Mouse (Mus musculus): ENCODE measurements around the gene Dnajc22. TPM values are rescaled to one million over a fixed set of nuclear protein-coding genes. Genes with fewer than 3 reads are reported as not detected.

Gene Dnajc22
- total and polyA plus RNA-seq, 3 experiments = 0.16 TPM; not detected in 2

GRCm38 (mm10) chr15:99120814-99121213 is 27.8 kb downstream of the Dnajc22 start:
- Histone ChIP-seq H3K4me3 (ENCODE audit: low read depth, low read length) (no peak overlapping the region), H3K27me3 (ENCODE audit: insufficient read depth, low read length) (peaks cover 3% of the 10 kb centered on the region; the same call in 1 of the 2 replicates), H3K9me3 (replicated peaks) (peaks cover 1% of the 10 kb centered on the region), H3K4me1 (ENCODE audit: insufficient read depth, low read depth, low read length) (no peaks in the 10 kb centered on the region), H3K36me3 (replicated peaks) (no peaks in the 10 kb centered on the region)
- TF ChIP-seq POLR2AphosphoS5 (IDR thresholded peaks at IDR 0.05; ENCODE audit: insufficient replicate concordance, low read depth, low read length) = no peak
- TF ChIP-seq CTCF (IDR thresholded peaks at IDR 0.05; ENCODE audit: low read depth, low read length) = no peak
- no peak for TF ChIP-seq GATA1 (IDR thresholded peaks at IDR 0.05; ENCODE audit: borderline replicate concordance, low read length)
- TF ChIP-seq GATA2 (IDR thresholded peaks at IDR 0.05; ENCODE audit: borderline replicate concordance, low read depth, low read length) = no peak
- TF ChIP-seq TAL1 (conservative IDR thresholded peaks at IDR 0.05; ENCODE audit: low read depth, low read length) = no peak
- ATAC-seq (ENCODE audit: extremely low read depth, insufficient number of reproducible peaks, low FRiP score, poor library complexity, severe bottlenecking) (no peak), DNase-seq (ENCODE audit: low spot score) (no peak)

DNA sequence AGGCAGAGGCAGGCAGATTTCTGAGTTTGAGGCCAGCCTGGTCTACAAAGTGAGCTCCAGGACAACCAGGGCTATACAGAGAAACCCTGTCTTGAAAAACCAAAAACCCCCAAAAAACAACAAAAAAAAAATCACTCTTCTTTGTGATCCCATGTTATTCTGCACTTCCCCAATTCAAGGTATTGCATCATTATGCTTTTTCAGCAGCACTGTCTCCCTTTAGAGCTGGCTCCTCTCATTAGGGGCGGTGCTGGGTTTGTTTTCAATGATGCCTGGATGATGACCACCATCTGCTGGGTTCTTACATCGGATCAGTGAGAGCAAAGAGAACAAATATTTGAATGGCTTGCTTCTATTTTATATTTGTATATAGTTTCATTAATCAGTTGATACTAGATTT is 29.7 kb downstream of the Dnajc22 start:
- Histone ChIP-seq H3K9me3 (replicated peaks) (peaks cover 6% of the 10 kb centered on the region), H3K4me1 (ENCODE audit: insufficient read depth, low read depth, low read length) (no peaks in the 10 kb centered on the region), H3K27me3 (ENCODE audit: insufficient read depth, low read length) (peaks cover 6% of the 10 kb centered on the region; the same call in 1 of the 2 replicates), H3K36me3 (replicated peaks) (no peaks in the 10 kb centered on the region), H3K4me3 (ENCODE audit: low read depth, low read length) (no peak overlapping the region)
- DNase-seq (ENCODE audit: low spot score) = no peak
- no peak for TF ChIP-seq CTCF (IDR thresholded peaks at IDR 0.05; ENCODE audit: low read depth, low read length)
- no peak for TF ChIP-seq POLR2AphosphoS5 (IDR thresholded peaks at IDR 0.05; ENCODE audit: insufficient replicate concordance, low read depth, low read length)
- no peak for TF ChIP-seq TAL1 (conservative IDR thresholded peaks at IDR 0.05; ENCODE audit: low read depth, low read length)
- TF ChIP-seq GATA1 (IDR thresholded peaks at IDR 0.05; ENCODE audit: borderline replicate concordance, low read length) = no peak
- no peak for TF ChIP-seq GATA2 (IDR thresholded peaks at IDR 0.05; ENCODE audit: borderline replicate concordance, low read depth, low read length)
- no peak for ATAC-seq (ENCODE audit: extremely low read depth, insufficient number of reproducible peaks, low FRiP score, poor library complexity, severe bottlenecking)

GRCm38 (mm10) chr15:99125711-99126080 is 32.7 kb downstream of the Dnajc22 start, which contains the start of gene Spats2:
Gene Spats2 (plus strand): TSS chr15:99125916.
- no peak for TF ChIP-seq GATA2 (IDR thresholded peaks at IDR 0.05; ENCODE audit: borderline replicate concordance, low read depth, low read length)
- TF ChIP-seq GATA1 (IDR thresholded peaks at IDR 0.05; ENCODE audit: borderline replicate concordance, low read length) = no peak
- no peak for TF ChIP-seq CTCF (IDR thresholded peaks at IDR 0.05; ENCODE audit: low read depth, low read length)
- TF ChIP-seq POLR2AphosphoS5 (IDR thresholded peaks at IDR 0.05; ENCODE audit: insufficient replicate concordance, low read depth, low read length) = no peak
- no peak for TF ChIP-seq TAL1 (conservative IDR thresholded peaks at IDR 0.05; ENCODE audit: low read depth, low read length)
- Histone ChIP-seq H3K27me3 (ENCODE audit: insufficient read depth, low read length) (peaks cover 8% of the 10 kb centered on the region; the same call in 1 of the 2 replicates), H3K9me3 (replicated peaks) (peaks cover 6% of the 10 kb centered on the region), H3K4me1 (ENCODE audit: insufficient read depth, low read depth, low read length) (no peaks in the 10 kb centered on the region), H3K4me3 (ENCODE audit: low read depth, low read length) (no peak within 1 kb of the TSS), H3K36me3 (replicated peaks) (no peaks in the 10 kb centered on the region)
- ATAC-seq (ENCODE audit: extremely low read depth, insufficient number of reproducible peaks, low FRiP score, poor library complexity, severe bottlenecking) (no peak), DNase-seq (ENCODE audit: low spot score) (no peak)

GRCm38 (mm10) chr15:99126081-99126815 is 33.3 kb downstream of the Dnajc22 start:
- Histone ChIP-seq H3K4me1 (ENCODE audit: insufficient read depth, low read depth, low read length) (no peaks in the 10 kb centered on the region), H3K9me3 (replicated peaks) (peaks cover 6% of the 10 kb centered on the region), H3K4me3 (ENCODE audit: low read depth, low read length) (no peak overlapping the region), H3K36me3 (replicated peaks) (no peaks in the 10 kb centered on the region), H3K27me3 (ENCODE audit: insufficient read depth, low read length) (peaks cover 8% of the 10 kb centered on the region; the same call in 1 of the 2 replicates)
- TF ChIP-seq GATA2 (IDR thresholded peaks at IDR 0.05; ENCODE audit: borderline replicate concordance, low read depth, low read length) (no peak), TAL1 (conservative IDR thresholded peaks at IDR 0.05; ENCODE audit: low read depth, low read length) (no peak), GATA1 (IDR thresholded peaks at IDR 0.05; ENCODE audit: borderline replicate concordance, low read length) (no peak), CTCF (IDR thresholded peaks at IDR 0.05; ENCODE audit: low read depth, low read length) (no peak), POLR2AphosphoS5 (IDR thresholded peaks at IDR 0.05; ENCODE audit: insufficient replicate concordance, low read depth, low read length) (no peak)
- ATAC-seq (ENCODE audit: extremely low read depth, insufficient number of reproducible peaks, low FRiP score, poor library complexity, severe bottlenecking) (no peak), DNase-seq (ENCODE audit: low spot score) (no peak)

DNA sequence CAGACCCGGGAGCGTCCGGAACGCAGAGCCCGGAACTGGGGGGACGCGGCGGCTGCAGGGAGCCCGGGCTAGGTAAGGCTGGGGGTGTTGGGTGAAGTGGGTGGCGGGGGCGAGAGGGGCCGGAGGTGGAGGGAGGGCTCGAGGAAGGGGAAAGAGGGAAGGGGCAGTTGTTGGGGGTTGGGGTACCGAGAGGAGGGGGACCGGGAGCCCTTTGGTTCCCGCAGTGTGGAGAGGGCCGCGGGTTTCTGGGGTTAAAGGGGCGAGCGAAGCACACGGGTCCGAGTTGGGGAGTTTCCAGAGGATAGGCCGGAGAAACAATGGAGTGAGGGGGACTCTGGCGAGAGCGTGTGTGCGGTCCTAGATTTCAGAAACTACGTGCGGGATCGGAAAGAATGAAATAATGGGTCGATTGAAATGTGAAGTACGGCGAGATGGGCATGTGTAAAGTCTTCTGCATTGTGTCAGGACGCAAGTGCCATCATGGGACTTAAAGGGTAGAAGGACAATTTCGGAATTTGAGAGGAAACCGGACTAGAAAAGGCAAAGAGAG is 33.9 kb downstream of the Dnajc22 start:
- TF ChIP-seq GATA2 (IDR thresholded peaks at IDR 0.05; ENCODE audit: borderline replicate concordance, low read depth, low read length) (no peak), GATA1 (IDR thresholded peaks at IDR 0.05; ENCODE audit: borderline replicate concordance, low read length) (no peak), CTCF (IDR thresholded peaks at IDR 0.05; ENCODE audit: low read depth, low read length) (no peak), POLR2AphosphoS5 (IDR thresholded peaks at IDR 0.05; ENCODE audit: insufficient replicate concordance, low read depth, low read length) (no peak), TAL1 (conservative IDR thresholded peaks at IDR 0.05; ENCODE audit: low read depth, low read length) (no peak)
- peaks cover 6% of the 10 kb centered on the region for H3K9me3 ChIP-seq (replicated peaks)
- no peak for DNase-seq (ENCODE audit: low spot score)
- peaks cover 15% of the 10 kb centered on the region for H3K27me3 ChIP-seq (ENCODE audit: insufficient read depth, low read length)
- H3K36me3 ChIP-seq (replicated peaks) = no peaks in the 10 kb centered on the region
- no peaks in the 10 kb centered on the region for H3K4me1 ChIP-seq (ENCODE audit: insufficient read depth, low read depth, low read length)
- ATAC-seq (ENCODE audit: extremely low read depth, insufficient number of reproducible peaks, low FRiP score, poor library complexity, severe bottlenecking) = no peak
- H3K4me3 ChIP-seq (ENCODE audit: low read depth, low read length) = no peak overlapping the region

DNA sequence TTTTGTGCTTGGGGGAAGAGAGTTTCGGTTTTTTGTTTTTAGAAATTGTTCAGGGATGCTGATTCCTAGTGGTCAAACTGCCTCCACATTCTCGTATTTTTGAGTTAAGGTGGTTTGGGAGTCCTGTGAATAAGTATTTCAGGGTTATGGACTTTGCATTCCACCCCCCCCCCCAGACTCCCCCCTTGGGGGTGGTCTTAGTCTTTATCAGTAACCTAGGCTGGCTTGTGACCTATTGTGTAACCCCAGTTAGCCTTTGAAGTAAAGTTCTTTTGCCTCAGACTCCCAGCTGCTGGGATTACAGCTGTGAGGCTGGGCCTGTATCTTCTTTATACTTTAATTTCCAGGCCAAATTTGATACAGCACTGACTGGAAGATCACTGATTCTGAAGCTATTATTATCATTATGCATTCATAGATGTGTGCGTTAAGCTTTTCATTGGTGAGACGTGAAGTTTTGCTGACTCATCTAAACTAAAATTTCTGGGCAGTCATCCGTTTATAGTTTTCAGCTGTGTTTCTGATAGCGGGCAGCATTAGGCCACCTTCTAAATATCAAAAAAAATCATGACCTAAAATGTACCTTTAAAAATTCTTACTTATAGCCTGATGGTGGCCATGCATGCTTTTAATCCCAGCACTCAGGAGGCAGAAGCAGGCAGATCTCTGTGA is 35.0 kb downstream of the Dnajc22 start:
- H3K4me1 ChIP-seq (ENCODE audit: insufficient read depth, low read depth, low read length) = no peaks in the 10 kb centered on the region
- no peak overlapping the region for H3K4me3 ChIP-seq (ENCODE audit: low read depth, low read length)
- no peak for ATAC-seq (ENCODE audit: extremely low read depth, insufficient number of reproducible peaks, low FRiP score, poor library complexity, severe bottlenecking)
- H3K9me3 ChIP-seq (replicated peaks) = peaks cover 6% of the 10 kb centered on the region
- peaks cover 16% of the 10 kb centered on the region for H3K27me3 ChIP-seq (ENCODE audit: insufficient read depth, low read length)
- no peaks in the 10 kb centered on the region for H3K36me3 ChIP-seq (replicated peaks)
- TF ChIP-seq TAL1 (conservative IDR thresholded peaks at IDR 0.05; ENCODE audit: low read depth, low read length) = no peak
- TF ChIP-seq CTCF (IDR thresholded peaks at IDR 0.05; ENCODE audit: low read depth, low read length) = no peak
- no peak for TF ChIP-seq GATA1 (IDR thresholded peaks at IDR 0.05; ENCODE audit: borderline replicate concordance, low read length)
- no peak for TF ChIP-seq POLR2AphosphoS5 (IDR thresholded peaks at IDR 0.05; ENCODE audit: insufficient replicate concordance, low read depth, low read length)
- TF ChIP-seq GATA2 (IDR thresholded peaks at IDR 0.05; ENCODE audit: borderline replicate concordance, low read depth, low read length) = no peak
- DNase-seq (ENCODE audit: low spot score) = no peak
